Mouse (Mus musculus): ENCODE data around the gene Arhgef3. TPM values are rescaled to one million over a fixed set of nuclear protein-coding genes. Genes with fewer than 3 reads are reported as not detected.
A peak's percentile ranks its signal among the peaks of the same experiment; 100 is the strongest.

The Arhgef3 gene
- total and polyA plus RNA-seq, 2 experiments from 2014 or later, result 16.8 to 19.8 TPM

- Histone ChIP-seq H3K27ac (no peak overlapping the region), H3K9ac (replicated peaks; ENCODE audit: low read length) (no peak overlapping the region), H3K27me3 (ENCODE audit: insufficient read depth, low read length) (no peaks in the 10 kb centered on the region), H3K4me2 (ENCODE audit: low read depth, low read length) (no peak overlapping the region), H3K9me3 (ENCODE audit: low read length) (no peaks in the 10 kb centered on the region), H3K4me1 (ENCODE audit: insufficient read depth, low read length) (peaks cover 5% of the 10 kb centered on the region; the same call in 1 of the 2 replicates), H3K36me3 (ENCODE audit: insufficient read depth, low read length) (no peaks in the 10 kb centered on the region), H3K4me3 (ENCODE audit: low read length) (no peak overlapping the region)
- no peak for ATAC-seq
- WGBS, result 88% methylated on average over 3 of the region's 3 CpGs
- TF ChIP-seq CTCF (IDR thresholded peaks at IDR 0.05; ENCODE audit: low read depth), result no peak
- no peak for DNase-seq (ENCODE audit: low spot score)
Measured at GRCm38 (mm10) chr14:27328952-27329351, 214.3 kb downstream of the Arhgef3 start.

- WGBS, result 58% methylated on average over 10 of the region's 10 CpGs
- H3K36me3 ChIP-seq (ENCODE audit: insufficient read depth, low read length), result no peaks in the 10 kb centered on the region
- DNase-seq (ENCODE audit: low spot score) (peak; percentile 22), ATAC-seq (no peak)
- no peak overlapping the region for H3K4me3 ChIP-seq (ENCODE audit: low read length)
- no peak for TF ChIP-seq CTCF (IDR thresholded peaks at IDR 0.05; ENCODE audit: low read depth)
- H3K9me3 ChIP-seq (ENCODE audit: low read length), result no peaks in the 10 kb centered on the region
- H3K27me3 ChIP-seq (ENCODE audit: insufficient read depth, low read length), result no peaks in the 10 kb centered on the region
- H3K4me2 ChIP-seq (ENCODE audit: low read depth, low read length), result no peak overlapping the region
- H3K27ac ChIP-seq, result no peak overlapping the region
- no peak overlapping the region for H3K9ac ChIP-seq (replicated peaks; ENCODE audit: low read length)
- peaks cover 5% of the 10 kb centered on the region; the same call in 1 of the 2 replicates for H3K4me1 ChIP-seq (ENCODE audit: insufficient read depth, low read length)
Measured at GRCm38 (mm10) chr14:27331490-27332035, 216.9 kb downstream of the Arhgef3 start.

- H3K36me3 ChIP-seq (ENCODE audit: insufficient read depth, low read length), result no peaks in the 10 kb centered on the region
- no peak overlapping the region for H3K4me3 ChIP-seq (ENCODE audit: low read length)
- ATAC-seq, result peak; percentile 81
- H3K27me3 ChIP-seq (ENCODE audit: insufficient read depth, low read length), result no peaks in the 10 kb centered on the region
- DNase-seq (ENCODE audit: low spot score), result peak; percentile 81
- H3K27ac ChIP-seq, result peak overlapping the region; percentile 60
- 34% methylated on average over 4 of the region's 4 CpGs for WGBS
- no peaks in the 10 kb centered on the region for H3K9me3 ChIP-seq (ENCODE audit: low read length)
- no peak overlapping the region for H3K9ac ChIP-seq (replicated peaks; ENCODE audit: low read length)
- H3K4me2 ChIP-seq (ENCODE audit: low read depth, low read length), result no peak overlapping the region
- peaks cover 5% of the 10 kb centered on the region; the same call in 1 of the 2 replicates for H3K4me1 ChIP-seq (ENCODE audit: insufficient read depth, low read length)
- no peak for TF ChIP-seq CTCF (IDR thresholded peaks at IDR 0.05; ENCODE audit: low read depth)
Measured at GRCm38 (mm10) chr14:27332359-27332987, 217.8 kb downstream of the Arhgef3 start.

- Histone ChIP-seq H3K9me3 (ENCODE audit: low read length) (no peaks in the 10 kb centered on the region), H3K9ac (replicated peaks; ENCODE audit: low read length) (peak overlapping the region; percentile 59), H3K4me2 (ENCODE audit: low read depth, low read length) (peak overlapping the region; percentile 93), H3K4me1 (ENCODE audit: insufficient read depth, low read length) (peaks cover 5% of the 10 kb centered on the region; the same call in 1 of the 2 replicates), H3K27me3 (ENCODE audit: insufficient read depth, low read length) (no peaks in the 10 kb centered on the region), H3K27ac (peak overlapping the region; percentile 48; the same call in 1 of the 2 replicates), H3K4me3 (ENCODE audit: low read length) (peak overlapping the region; percentile 56), H3K36me3 (ENCODE audit: insufficient read depth, low read length) (no peaks in the 10 kb centered on the region)
- peak; percentile 86 for DNase-seq (ENCODE audit: low spot score)
- ATAC-seq, result peak; percentile 89
- 3% methylated on average over 37 of the region's 37 CpGs for WGBS
- no peak for TF ChIP-seq CTCF (IDR thresholded peaks at IDR 0.05; ENCODE audit: low read depth)
Measured at GRCm38 (mm10) chr14:27335331-27336207, 220.9 kb downstream of the Arhgef3 start.

- no peaks in the 10 kb centered on the region for H3K36me3 ChIP-seq (ENCODE audit: insufficient read depth, low read length)
- peak overlapping the region; percentile 93 for H3K4me2 ChIP-seq (ENCODE audit: low read depth, low read length)
- ATAC-seq (peak; percentile 68), DNase-seq (ENCODE audit: low spot score) (peak; percentile 32)
- no peaks in the 10 kb centered on the region for H3K27me3 ChIP-seq (ENCODE audit: insufficient read depth, low read length)
- no peak for TF ChIP-seq CTCF (IDR thresholded peaks at IDR 0.05; ENCODE audit: low read depth)
- peak overlapping the region; percentile 48; the same call in 1 of the 2 replicates for H3K27ac ChIP-seq
- H3K9me3 ChIP-seq (ENCODE audit: low read length), result no peaks in the 10 kb centered on the region
- peak overlapping the region; percentile 56 for H3K4me3 ChIP-seq (ENCODE audit: low read length)
- H3K9ac ChIP-seq (replicated peaks; ENCODE audit: low read length), result peak overlapping the region; percentile 59
- 5% methylated on average over 33 of the region's 34 CpGs for WGBS
- H3K4me1 ChIP-seq (ENCODE audit: insufficient read depth, low read length), result peaks cover 5% of the 10 kb centered on the region; the same call in 1 of the 2 replicates
Measured at GRCm38 (mm10) chr14:27336208-27337114, 221.8 kb downstream of the Arhgef3 start.

- peak overlapping the region; percentile 56 for H3K4me3 ChIP-seq (ENCODE audit: low read length)
- H3K4me1 ChIP-seq (ENCODE audit: insufficient read depth, low read length), result no peaks in the 10 kb centered on the region
- peak overlapping the region; percentile 93 for H3K4me2 ChIP-seq (ENCODE audit: low read depth, low read length)
- no peak for TF ChIP-seq CTCF (IDR thresholded peaks at IDR 0.05; ENCODE audit: low read depth)
- no peaks in the 10 kb centered on the region for H3K27me3 ChIP-seq (ENCODE audit: insufficient read depth, low read length)
- ATAC-seq (no peak), DNase-seq (ENCODE audit: low spot score) (no peak)
- H3K27ac ChIP-seq, result no peak overlapping the region
- H3K9me3 ChIP-seq (ENCODE audit: low read length), result no peaks in the 10 kb centered on the region
- H3K36me3 ChIP-seq (ENCODE audit: insufficient read depth, low read length), result no peaks in the 10 kb centered on the region
- no peak overlapping the region for H3K9ac ChIP-seq (replicated peaks; ENCODE audit: low read length)
- 68% methylated on average over 6 of the region's 6 CpGs for WGBS
Measured at GRCm38 (mm10) chr14:27337156-27337555, 222.5 kb downstream of the Arhgef3 start.

Data from hindbrain, postnatal 0 days (tissue).